Mouse (Mus musculus) heart, postnatal 0 days (tissue): ENCODE data around the gene Tmem40.

Source experiments
- CTCF ChIP-seq: IDR thresholded peaks from 2 replicates; pipeline ENCODE4 v1.5.1; 2016; ENCODE audit warnings: antibody characterized with exemption, control low read depth, low read depth
- EP300 ChIP-seq: IDR thresholded peaks from 2 replicates; pipeline ENCODE4 v1.6.1; 2016; ENCODE audit warnings: antibody characterized with exemption, low read depth

DNA sequence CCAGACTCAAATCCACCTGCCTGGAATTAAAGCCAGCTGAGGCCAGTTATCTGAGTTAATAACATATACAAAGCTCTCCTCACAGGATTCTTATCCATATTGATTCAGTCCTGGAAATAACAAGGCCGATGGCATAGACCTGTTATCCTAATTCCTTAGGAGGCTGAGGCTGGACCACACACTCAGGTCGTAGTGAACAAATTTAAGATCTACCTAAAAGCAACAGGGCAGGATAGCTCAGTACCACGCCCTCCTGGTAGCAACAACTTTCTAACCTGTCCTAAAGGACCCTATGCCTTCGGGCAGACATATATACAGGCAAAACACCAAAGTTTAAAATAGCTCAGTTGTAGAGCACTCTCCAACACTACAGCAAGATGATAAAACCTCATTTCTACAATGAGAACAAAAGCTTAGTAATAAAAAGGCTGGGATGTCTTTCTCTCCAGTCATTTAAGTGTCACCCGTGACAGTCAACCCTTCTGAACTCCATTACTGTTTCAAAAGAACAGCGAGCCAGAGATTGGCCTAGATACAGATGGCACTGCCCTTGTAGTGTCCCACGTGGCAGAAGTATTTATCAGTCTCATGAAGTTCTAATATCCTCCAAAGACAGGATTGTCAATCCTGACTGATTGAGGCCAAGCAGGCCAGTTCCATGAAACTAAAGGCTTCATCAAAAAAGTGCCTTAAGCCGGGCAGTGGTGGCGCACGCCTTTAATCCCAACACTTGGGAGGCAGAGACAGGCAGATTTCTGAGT, 42.4 kb upstream of the Tmem40 start:
- TF ChIP-seq EP300 (no peak), CTCF (no peak)
